Mouse (Mus musculus) thymus, postnatal 14 days (tissue): Measurements from ENCODE around the gene Ptprcap.
"Not testable (repeated sequence)": the region's sequence is repeated elsewhere in the genome, so short reads cannot be mapped to it uniquely, and the experiment has no call there.

Experiments
- DNase-seq: peaks from one replicate; pipeline ENCODE4 v3.0.0; 2021

Ptprcap gene

GRCm38 (mm10) chr19:4125741-4126696 lies 27.4 kb upstream of the Ptprcap start, which contains the start of gene Aip:
Gene Aip, minus strand, starts transcription at chr19:4125858.
- peak; percentile 100 for DNase-seq

DNA sequence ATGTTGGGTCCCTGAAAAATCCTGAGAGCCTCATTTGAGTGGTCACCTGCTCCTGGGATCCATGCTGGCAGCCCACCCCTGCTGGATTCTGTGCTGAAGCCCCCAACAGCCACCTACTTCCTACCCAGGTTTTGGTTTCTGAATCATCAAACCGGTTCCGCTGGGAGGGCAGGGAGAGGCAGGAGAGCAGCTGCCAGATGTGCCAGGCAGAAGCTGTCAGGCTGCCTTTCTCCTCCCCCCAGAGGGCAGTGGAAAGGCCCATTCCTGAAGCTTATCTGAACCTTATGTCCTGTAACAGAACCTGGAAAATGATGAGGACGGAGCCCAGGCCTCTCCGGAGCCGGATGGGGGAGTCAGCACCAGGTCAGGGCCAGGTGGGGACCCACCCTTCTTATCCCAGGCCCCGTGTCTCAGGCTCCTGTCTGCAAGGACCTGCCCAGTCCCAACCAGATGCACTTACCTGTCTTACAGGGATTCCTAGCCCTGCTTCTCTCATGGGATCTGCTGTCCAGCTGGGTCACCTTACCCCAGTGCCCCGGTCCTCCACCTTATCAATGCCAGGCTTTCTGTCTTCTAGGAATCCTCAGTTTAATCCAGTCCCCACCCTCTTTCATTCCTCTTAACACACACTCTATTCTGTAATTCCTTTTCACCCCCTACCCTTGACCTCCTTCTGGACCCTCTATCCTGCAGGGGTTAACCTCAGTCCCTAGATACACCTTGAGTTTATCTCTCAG lies 26.5 kb upstream of the Ptprcap start:
- peak; percentile 50 for DNase-seq

GRCm38 (mm10) chr19:4129462-4129861 lies 23.9 kb upstream of the Ptprcap start:
- no peak for DNase-seq

GRCm38 (mm10) chr19:4130106-4130505 lies 23.3 kb upstream of the Ptprcap start:
- DNase-seq, result no peak

DNA sequence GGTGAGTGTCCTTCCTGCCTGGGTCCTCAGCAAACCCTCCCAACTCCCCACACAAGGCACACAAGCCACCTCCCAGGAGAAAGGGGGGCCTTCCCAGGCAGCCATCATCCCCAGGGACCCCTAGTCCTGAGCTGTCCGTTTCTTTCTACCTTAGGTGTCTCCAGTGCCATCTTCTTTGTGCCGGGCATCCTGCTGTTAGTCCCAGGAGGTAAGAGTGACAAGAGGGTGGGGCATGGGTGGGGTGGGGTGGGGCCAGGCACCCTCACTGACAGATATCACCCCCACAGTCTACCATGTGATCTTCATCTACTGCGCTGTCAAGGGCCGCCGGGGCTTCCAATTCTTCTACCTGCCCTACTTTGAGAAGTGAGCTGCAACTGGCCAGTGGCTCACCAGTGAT lies 22.3 kb upstream of the Ptprcap start:
- DNase-seq, result no peak

GRCm38 (mm10) chr19:4131768-4132167 lies 21.6 kb upstream of the Ptprcap start:
- no peak for DNase-seq

GRCm38 (mm10) chr19:4134354-4134753 lies 19.1 kb upstream of the Ptprcap start:
- DNase-seq, result no peak

DNA sequence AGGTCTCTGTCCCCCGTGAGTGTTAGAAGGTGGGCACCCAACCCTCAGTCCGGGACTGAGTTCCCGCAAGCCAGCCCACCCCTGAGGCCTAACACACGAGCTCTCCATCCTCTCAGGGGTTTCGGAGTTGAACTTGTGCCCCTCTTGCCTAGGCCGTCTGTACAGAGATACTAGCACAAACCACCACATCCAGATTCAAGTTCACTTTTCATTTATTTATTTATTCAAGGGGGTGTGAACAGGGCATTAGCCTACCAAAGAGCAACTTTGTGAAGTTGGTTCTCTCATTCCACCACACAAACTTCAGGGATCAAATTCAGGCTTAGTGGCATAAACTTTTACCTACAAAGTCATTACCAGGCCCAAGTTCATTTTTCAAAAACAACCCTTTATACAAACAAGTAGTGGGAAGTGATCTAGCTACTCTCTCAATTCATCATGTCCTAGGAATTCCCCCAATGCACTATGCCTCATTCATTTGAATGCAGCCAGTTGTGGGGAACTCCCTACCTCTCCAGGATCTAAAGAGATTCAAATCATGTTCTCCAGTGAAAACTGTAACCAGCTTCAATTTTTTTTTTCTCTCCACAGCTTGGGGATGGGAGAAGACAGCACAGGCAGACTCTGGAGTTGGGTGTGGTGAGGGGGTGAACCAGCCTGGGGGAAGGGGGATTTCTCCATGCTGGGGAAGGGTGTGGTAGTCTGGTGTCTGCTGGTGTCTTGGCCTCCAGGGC lies 18.0 kb upstream of the Ptprcap start:
- not testable (repeated sequence) for DNase-seq

DNA sequence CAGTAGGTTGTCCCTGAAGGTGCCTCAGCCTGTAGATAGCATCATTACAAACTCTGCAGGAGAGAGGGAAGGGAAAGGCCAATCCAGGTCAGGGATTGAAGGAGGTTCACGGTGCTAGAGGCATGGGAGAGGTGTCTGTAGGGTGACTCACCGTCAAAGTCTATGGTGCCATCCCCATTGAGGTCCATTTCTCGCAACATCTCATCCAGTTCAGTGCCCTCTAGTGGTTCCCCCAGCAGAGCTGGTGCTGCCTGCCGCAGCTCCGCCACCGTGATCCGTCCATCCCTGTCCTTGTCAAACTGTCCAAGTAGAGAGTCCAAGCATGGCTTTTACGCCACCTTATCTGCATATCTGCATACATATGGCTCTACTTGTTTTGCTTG lies 17.4 kb upstream of the Ptprcap start:
- not testable (repeated sequence) for DNase-seq

GRCm38 (mm10) chr19:4136463-4136862 lies 16.9 kb upstream of the Ptprcap start:
- no peak for DNase-seq

DNA sequence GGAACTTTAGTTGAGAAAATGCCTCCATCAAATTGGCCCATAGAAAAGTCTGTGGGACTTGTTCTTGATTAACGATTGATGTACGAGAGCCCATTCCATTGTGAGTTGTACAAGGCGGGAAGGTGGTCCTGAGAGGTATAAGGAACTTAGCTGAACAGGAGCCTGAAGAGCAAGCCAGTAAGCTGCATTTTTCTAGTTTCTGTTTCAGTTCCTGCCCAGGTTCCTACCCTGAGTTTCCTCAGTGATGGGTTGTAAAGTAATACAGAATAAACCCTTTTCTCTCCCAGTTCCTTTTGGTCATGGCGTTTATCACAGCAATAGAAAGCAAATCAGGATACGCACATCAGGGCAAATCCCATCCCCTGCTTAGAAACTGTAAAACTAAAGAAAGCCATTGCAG lies 15.5 kb upstream of the Ptprcap start:
- DNase-seq, result no peak

GRCm38 (mm10) chr19:4139446-4139845 lies 14.0 kb upstream of the Ptprcap start, which contains the start of gene Gpr152:
Gene Gpr152, plus strand, starts transcription at chr19:4139787.
- no peak for DNase-seq

GRCm38 (mm10) chr19:4140147-4140546 lies 13.3 kb upstream of the Ptprcap start:
- no peak for DNase-seq

DNA sequence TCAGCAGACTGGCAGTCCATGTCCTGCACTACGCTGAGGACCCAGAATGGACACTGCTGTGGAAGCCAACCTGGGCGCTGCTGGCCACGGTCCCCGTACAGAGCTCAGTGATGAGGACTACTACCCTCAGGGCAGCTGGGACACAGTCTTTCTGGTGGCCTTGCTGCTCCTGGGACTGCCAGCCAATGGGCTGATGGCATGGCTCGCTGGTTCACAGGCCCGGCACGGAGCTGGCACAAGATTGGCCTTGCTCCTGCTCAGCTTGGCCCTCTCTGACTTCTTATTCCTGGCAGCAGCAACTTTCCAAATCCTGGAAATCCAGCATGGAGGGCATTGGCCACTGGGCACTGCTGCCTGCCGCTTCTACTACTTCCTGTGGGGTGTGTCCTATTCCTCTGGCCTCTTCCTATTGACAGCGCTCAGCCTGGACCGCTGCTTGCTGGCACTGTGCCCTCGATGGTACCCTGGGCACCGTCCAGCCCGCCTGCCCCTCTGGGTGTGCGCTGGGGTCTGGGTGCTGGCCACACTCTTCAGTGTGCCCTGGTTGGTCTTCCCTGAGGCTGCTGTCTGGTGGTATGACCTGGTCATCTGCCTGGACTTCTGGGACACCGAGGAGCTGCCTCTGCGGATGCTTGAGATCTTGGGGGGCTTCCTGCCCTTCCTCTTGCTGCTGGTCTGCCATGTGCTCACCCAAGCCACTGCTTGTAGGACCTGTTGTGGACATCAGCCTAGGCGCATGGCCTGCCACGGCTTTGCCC lies 10.8 kb upstream of the Ptprcap start:
- no peak for DNase-seq

DNA sequence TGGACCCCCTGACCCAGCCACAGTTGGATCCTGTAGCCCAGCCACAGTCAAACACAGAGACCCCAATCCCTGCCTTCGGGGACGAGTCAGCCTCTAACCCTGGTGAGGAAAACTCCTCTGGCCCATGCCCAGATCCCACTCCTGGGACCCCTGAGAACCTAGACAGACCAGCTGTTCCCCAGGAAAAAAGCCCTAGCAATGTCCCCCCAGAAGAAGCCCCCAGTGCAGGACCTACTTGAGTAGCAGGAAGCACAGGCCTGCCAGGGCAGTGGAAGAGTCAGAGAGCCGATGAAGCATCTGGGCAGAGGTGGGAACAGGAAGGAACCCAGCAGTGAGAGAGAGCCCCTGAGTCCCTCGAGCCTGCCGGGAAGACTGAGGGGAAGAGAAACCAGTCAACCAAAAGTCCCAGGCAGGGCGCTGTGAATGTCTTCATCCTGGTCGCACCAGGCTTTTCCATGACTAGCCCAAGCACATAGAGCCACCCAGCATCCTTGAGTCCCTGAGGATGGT lies 9.6 kb upstream of the Ptprcap start, which contains the start of gene Cabp4:
Gene Cabp4, minus strand, starts transcription at position 275 of the 510 bp plus-strand sequence.
- DNase-seq, result no peak

- DNase-seq, result peak; percentile 52
These were observed 8.6 kb upstream of the Ptprcap start for GRCm38 (mm10) chr19:4144550-4145498.

- DNase-seq, result no peak
These were observed 7.5 kb upstream of the Ptprcap start for GRCm38 (mm10) chr19:4145936-4146335.

DNA sequence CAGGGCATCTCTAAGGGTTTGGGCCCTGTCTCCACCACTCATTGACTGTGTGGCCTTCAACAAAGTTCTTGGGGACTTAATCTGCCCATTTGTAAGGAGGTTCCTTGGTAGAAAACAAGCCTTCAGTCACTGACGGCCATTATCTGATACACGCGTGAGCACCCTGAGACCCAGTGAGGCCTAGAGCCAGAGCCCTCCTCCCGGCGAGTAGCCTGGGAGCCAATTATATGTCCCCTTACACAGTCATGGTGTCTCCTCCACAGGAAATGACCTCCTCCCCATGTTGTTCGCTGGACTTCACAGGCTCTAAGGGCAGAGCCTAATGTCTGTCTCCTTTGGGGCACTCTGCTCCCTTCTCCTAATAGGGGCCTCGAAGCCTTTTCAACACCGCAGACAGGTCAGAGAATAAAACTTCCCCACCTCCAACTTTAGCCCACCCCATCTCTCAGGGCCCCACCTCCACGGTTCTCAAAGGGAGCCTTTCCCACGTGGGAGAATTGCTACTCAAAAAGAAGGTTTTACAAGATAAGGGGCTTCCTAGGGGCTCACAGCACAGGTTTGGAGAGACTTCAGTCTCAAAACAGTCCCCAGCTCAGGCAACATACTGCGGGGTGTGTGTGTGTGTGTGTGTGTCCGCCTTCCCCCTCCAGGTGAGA lies 6.9 kb upstream of the Ptprcap start:
- no peak for DNase-seq

DNA sequence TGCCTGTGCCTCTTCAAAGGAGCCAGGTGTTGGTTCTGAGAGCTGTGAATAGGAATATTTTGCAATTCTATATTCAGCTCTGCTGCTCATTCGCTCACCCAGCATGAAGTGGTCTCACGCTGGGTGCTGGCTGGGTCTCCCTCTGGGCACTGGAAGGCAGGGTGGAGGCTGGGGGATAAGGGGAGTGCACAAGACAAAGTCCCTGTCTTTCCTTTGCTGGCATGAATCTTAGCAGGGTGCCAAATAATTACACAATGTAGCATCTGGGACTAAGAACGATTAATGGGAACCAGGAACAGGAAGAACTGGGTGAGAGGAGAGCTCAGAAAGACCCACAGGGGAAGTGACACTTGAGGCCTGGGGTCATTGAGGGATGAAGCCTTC lies 6.4 kb upstream of the Ptprcap start:
- DNase-seq, result no peak

GRCm38 (mm10) chr19:4147782-4148490 lies 5.5 kb upstream of the Ptprcap start:
- DNase-seq, result no peak
